In the genomic region with DNA sequence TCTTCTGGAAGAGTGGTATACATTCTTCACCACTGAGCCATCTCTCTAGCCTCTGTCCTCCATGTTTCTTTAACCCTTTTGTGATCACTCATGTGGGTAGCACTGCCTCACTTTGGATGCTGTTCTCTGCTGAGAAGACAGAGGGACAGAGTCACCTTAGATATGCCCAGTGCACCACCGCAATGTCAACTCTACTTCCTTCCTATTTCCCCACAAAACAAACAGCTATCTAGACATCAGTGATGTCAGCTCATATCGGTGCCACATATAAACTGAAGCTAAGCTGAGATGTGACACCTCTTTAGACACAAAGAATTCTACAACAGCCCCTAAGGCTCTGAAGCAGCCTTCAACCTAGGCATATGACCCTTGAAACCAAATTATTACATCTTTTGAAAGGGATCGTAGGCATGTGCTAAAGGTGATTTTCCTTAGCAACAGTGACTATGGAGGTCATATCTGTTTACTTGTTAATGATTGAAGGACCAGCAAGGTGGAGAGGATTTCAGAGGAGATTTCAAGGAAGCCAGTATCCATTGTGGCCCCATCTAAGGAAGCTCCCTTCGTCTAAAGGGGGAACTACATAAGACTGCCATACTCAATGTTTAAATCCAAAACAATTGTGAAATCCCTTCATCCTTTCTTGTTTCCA, we compare ENCODE assay signal across 15 mouse cellular contexts. TPM values are rescaled to one million over a fixed set of nuclear protein-coding genes. Genes with fewer than 3 reads are reported as not detected.
DNase-seq lines count a peak whose midpoint lies in the region; ATAC-seq and TF ChIP-seq lines count a peak whose summit lies in the region.
"Had no signal": no experiment of that assay in that cellular context is flagged by ENCODE, and none has a peak within 500 bp of the region (broad histone marks: within the 10 kb centered on the region; RNA-seq: fewer than 3 reads in every experiment).

No protein-coding gene starts in this region.

- no peaks in the 10 kb centered on the region for H3K9me3 ChIP-seq in liver, embryonic 11.5 days (ENCODE audit: control insufficient read depth, low read length)
- no peaks in the 10 kb centered on the region for H3K9me3 ChIP-seq in liver, postnatal 0 days (ENCODE audit: low read length)
- H3K9me3 ChIP-seq in kidney, embryonic 15.5 days (replicated peaks) = no peaks in the 10 kb centered on the region
- H3K9me3 ChIP-seq: embryonic facial prominence, embryonic 10.5 days; forebrain, embryonic 13.5 days; limb, embryonic 10.5 days had no signal

- H3K9ac ChIP-seq in liver, embryonic 11.5 days (ENCODE audit: low read depth, low read length) = 0 out of 2 replicates have a peak overlapping the region, but pooled peaks have one; percentile 2
- no peak overlapping the region for H3K9ac ChIP-seq in liver, postnatal 0 days (replicated peaks)
- H3K9ac ChIP-seq in kidney, embryonic 15.5 days = no peak overlapping the region
- H3K9ac ChIP-seq: forebrain, embryonic 13.5 days had no signal

- intact Hi-C loops in left cerebral cortex, postnatal 10 days (cut with DNase I) = no loop called here

- no peak; the same call in 1 of the 2 replicates for ATAC-seq in liver, embryonic 11.5 days (replicated peaks; ENCODE audit: low FRiP score)
- ATAC-seq in hematopoietic stem cell, adult 5-6 weeks (replicated peaks in 1 of 2; ENCODE audit: insufficient read depth in 1 of 2, low FRiP score in 2 of 2, low TSS enrichment in 1 of 2, low read depth in 1 of 2, poor library complexity in 2 of 2, severe bottlenecking in 2 of 2) = peak; percentile 12 to 67; a peak in 1 of 4 replicates
- ATAC-seq in liver, postnatal 0 days = peak; percentile 40
- no peak for ATAC-seq in kidney, embryonic 15.5 days (replicated peaks; ENCODE audit: low FRiP score)
- ATAC-seq: forebrain, embryonic 13.5 days had no signal

- H3K27me3 ChIP-seq in liver, embryonic 11.5 days (replicated peaks; ENCODE audit: control insufficient read depth, insufficient read depth, low read length) = no peaks in the 10 kb centered on the region; the same call in 1 of the 2 replicates
- no peaks in the 10 kb centered on the region for H3K27me3 ChIP-seq in liver, postnatal 0 days (ENCODE audit: insufficient read depth, low read length)
- no peaks in the 10 kb centered on the region for H3K27me3 ChIP-seq in kidney, embryonic 15.5 days
- H3K27me3 ChIP-seq: forebrain, embryonic 13.5 days had no signal

- H3K4me1 ChIP-seq in liver, embryonic 11.5 days (replicated peaks; ENCODE audit: control insufficient read depth, insufficient read depth, low read length) = peaks cover 23% of the 10 kb centered on the region
- H3K4me1 ChIP-seq in liver, postnatal 0 days (ENCODE audit: insufficient read depth) = peaks cover 31% of the 10 kb centered on the region
- H3K4me1 ChIP-seq in kidney, embryonic 15.5 days = no peaks in the 10 kb centered on the region
- H3K4me1 ChIP-seq: embryonic facial prominence, embryonic 10.5 days; forebrain, embryonic 13.5 days; limb, embryonic 10.5 days had no signal

- TF ChIP-seq CTCF in liver, postnatal 0 days (IDR thresholded peaks at IDR 0.05; ENCODE audit: low read depth) = peak; percentile 25; the same call in 1 of the 2 replicates

- no peak overlapping the region; the same call in 1 of the 2 replicates for H3K4me2 ChIP-seq in liver, embryonic 11.5 days
- H3K4me2 ChIP-seq in liver, postnatal 0 days (ENCODE audit: low read depth, low read length) = peak overlapping the region; percentile 50
- H3K4me2 ChIP-seq in kidney, embryonic 15.5 days = no peak overlapping the region
- H3K4me2 ChIP-seq: forebrain, embryonic 13.5 days had no signal

- 59% methylated on average over 4 of the region's 4 CpGs for WGBS in liver, embryonic 11.5 days
- 50% methylated on average over 4 of the region's 4 CpGs for WGBS in liver, postnatal 0 days (ENCODE audit: insufficient replicate concordance)
- 83% methylated on average over 4 of the region's 4 CpGs for whole genome bisulfite sequencing in kidney, embryonic 15.5 days

- H3K4me3 ChIP-seq in liver, embryonic 11.5 days (ENCODE audit: low read depth, low read length) = no peak overlapping the region
- H3K4me3 ChIP-seq in liver, postnatal 0 days (ENCODE audit: low read depth, low read length) = no peak overlapping the region
- no peak overlapping the region for H3K4me3 ChIP-seq in kidney, embryonic 15.5 days (replicated peaks)
- H3K4me3 ChIP-seq: embryonic facial prominence, embryonic 10.5 days; forebrain, embryonic 13.5 days; limb, embryonic 10.5 days had no signal

- no peak for TF ChIP-seq EP300 in liver, postnatal 0 days (IDR thresholded peaks at IDR 0.05; ENCODE audit: low read depth)

- H3K27ac ChIP-seq in liver, embryonic 11.5 days (ENCODE audit: low read depth, low read length) = peak overlapping the region; percentile 63
- peak overlapping the region; percentile 75 for H3K27ac ChIP-seq in liver, postnatal 0 days (ENCODE audit: low read depth)
- no peak overlapping the region for H3K27ac ChIP-seq in kidney, embryonic 15.5 days
- H3K27ac ChIP-seq: embryonic facial prominence, embryonic 10.5 days; forebrain, embryonic 13.5 days; limb, embryonic 10.5 days had no signal

- no peaks in the 10 kb centered on the region for H3K36me3 ChIP-seq in liver, embryonic 11.5 days (ENCODE audit: control insufficient read depth, insufficient read depth, low read length)
- H3K36me3 ChIP-seq in liver, postnatal 0 days (replicated peaks; ENCODE audit: insufficient read depth, low read length) = no peaks in the 10 kb centered on the region; the same call in 1 of the 2 replicates
- no peaks in the 10 kb centered on the region for H3K36me3 ChIP-seq in kidney, embryonic 15.5 days
- H3K36me3 ChIP-seq: embryonic facial prominence, embryonic 10.5 days; limb, embryonic 10.5 days had no signal

- DNase-seq in liver, embryonic 11.5 days (ENCODE audit: low spot score) = no peak
- no peak for DNase-seq in liver
- no peak for DNase-seq in liver, postnatal 0 days
- no peak for DNase-seq in left cerebral cortex, postnatal 10 days (ENCODE audit: extremely low spot score in 1 of 2, low spot score in 2 of 2)
- no peak for DNase-seq in adrenal gland, postnatal 4 days (ENCODE audit: low spot score in 2 of 2)
- DNase-seq in layer of hippocampus, postnatal 14 days (ENCODE audit: low spot score in 2 of 2) = no peak
- DNase-seq: cerebellum, adult 2 months; gastrocnemius, postnatal 14 days; heart, postnatal 36 days; lung, postnatal 14 days had no signal

RNA-seq across cellular contexts. Expression of gene Pip5k1b, which starts 26.6 kb away (rescaled TPM):
- 5.6 and 7.1 TPM in 2 replicates for polyA plus RNA-seq in liver, embryonic 11.5 days (2014; fragmentation: Nextera tagmentation; extraction: Ambion mirVana)
- 12.4 and 13.7 TPM in 2 replicates for total RNA-seq in hematopoietic stem cell, adult 5-6 weeks (2017)
- 3.0 and 4.4 TPM in 2 replicates for polyA plus RNA-seq in liver, postnatal 0 days (2015; fragmentation: Nextera tagmentation; extraction: Ambion mirVana)
- 1 to 10 TPM; 8.1 to 8.2 TPM for total RNA-seq in left cerebral cortex, postnatal 10 days (2021)
- 10 to 100 TPM; 21.2 to 23.4 TPM for total RNA-seq in adrenal gland, postnatal 4 days (2021)
- polyA plus RNA-seq in kidney, embryonic 15.5 days (2015; fragmentation: Nextera tagmentation; extraction: Ambion mirVana) = 2.6 and 2.9 TPM in 2 replicates
- 10 to 100 TPM; 37.0 to 40.3 TPM for total RNA-seq in layer of hippocampus, postnatal 14 days (2021)

RNA-seq across cellular contexts. Expression of gene Fam122a, which starts 51.9 kb away (rescaled TPM):
- polyA plus RNA-seq in liver, embryonic 11.5 days (2014; fragmentation: Nextera tagmentation; extraction: Ambion mirVana) = 40.1 and 40.3 TPM in 2 replicates
- total RNA-seq in hematopoietic stem cell, adult 5-6 weeks (2017) = 5.4 TPM in 2 replicates
- 28.6 and 30.6 TPM in 2 replicates for polyA plus RNA-seq in liver, postnatal 0 days (2015; fragmentation: Nextera tagmentation; extraction: Ambion mirVana)
- total RNA-seq in left cerebral cortex, postnatal 10 days (2021) = 10 to 100 TPM; 31.0 to 31.5 TPM
- 10 to 100 TPM; 37.1 to 37.6 TPM for total RNA-seq in adrenal gland, postnatal 4 days (2021)
- polyA plus RNA-seq in kidney, embryonic 15.5 days (2015; fragmentation: Nextera tagmentation; extraction: Ambion mirVana) = 48.0 and 49.7 TPM in 2 replicates
- 10 to 100 TPM; 34.2 to 34.4 TPM for total RNA-seq in layer of hippocampus, postnatal 14 days (2021)

Comparison
In these comparisons a context has a peak if more than half of its experiments do, and no peak if none do; other contexts are left out.
1. ATAC-seq: peak in hematopoietic stem cell, adult 5-6 weeks (2 of 2) and liver, postnatal 0 days (single experiment); none in liver, embryonic 11.5 days (single experiment) and kidney, embryonic 15.5 days (single experiment).